Mouse (Mus musculus): Measurements from ENCODE around the gene Pard6b. TPM values are rescaled to one million over a fixed set of nuclear protein-coding genes. Genes with fewer than 3 reads are reported as not detected.

The Pard6b gene
- total and polyA plus RNA-seq, 3 experiments = 3.9 to 7.6 TPM; not detected in 1

DNA sequence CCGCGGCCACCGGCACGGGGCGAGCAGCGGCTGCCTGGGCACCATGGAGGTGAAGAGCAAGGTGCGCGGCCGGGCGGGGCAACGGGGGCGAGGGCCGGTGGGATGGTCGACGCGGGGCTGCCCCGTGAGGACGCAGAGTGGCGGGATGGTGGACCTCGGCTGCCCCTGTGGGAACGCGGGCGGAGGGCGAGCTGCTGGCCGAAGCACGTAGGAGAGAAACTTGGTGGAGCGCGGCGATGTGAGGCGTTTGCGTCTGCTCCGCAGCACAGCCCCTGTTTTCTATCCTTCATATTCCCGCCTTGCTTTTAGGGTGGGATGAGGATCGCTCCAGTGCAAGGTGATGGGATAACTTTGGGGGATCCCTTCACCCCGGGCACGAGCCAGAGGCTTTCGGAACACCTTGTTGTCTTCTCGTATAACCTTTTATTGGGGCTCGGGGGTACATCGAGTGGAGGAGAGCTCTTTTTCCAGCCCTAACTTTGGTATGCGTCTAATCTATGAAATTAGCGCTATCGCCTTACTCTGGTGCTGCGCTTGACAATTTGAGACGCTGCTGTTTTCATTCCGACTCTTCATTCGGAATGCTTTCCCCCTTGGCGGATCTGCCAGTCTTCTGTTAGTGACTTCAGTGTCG is 612 bp downstream of the Pard6b start:
- Histone ChIP-seq H3K4me3 (ENCODE audit: control insufficient read depth in 1 of 2, insufficient read depth in 1 of 2, low read depth in 2 of 2, low read length in 2 of 2) (peak overlapping the region; percentile 56 to 98), H3K27me3 (ENCODE audit: control insufficient read depth in 1 of 2, insufficient read depth in 2 of 2, low read length in 2 of 2) (no peaks in the 10 kb centered on the region), H3K9ac (ENCODE audit: control insufficient read depth, low read depth, low read length, poor library complexity, severe bottlenecking) (peak overlapping the region; percentile 89), H3K79me2 (ENCODE audit: control insufficient read depth, insufficient read depth, low read length, poor library complexity) (peaks cover 1% of the 10 kb centered on the region; the same call in 1 of the 2 replicates), H3K4me1 (ENCODE audit: control insufficient read depth in 1 of 2, insufficient read depth in 2 of 2, low read length in 2 of 2) (peaks cover 4 to 23% of the 10 kb centered on the region in 2 experiments; a peak in 3 of 4 replicates), H3K27ac (ENCODE audit: control insufficient read depth, low read depth, low read length) (peak overlapping the region; percentile 0; the same call in 1 of the 2 replicates), H3K9me3 (replicated peaks; ENCODE audit: insufficient read depth, low read length) (no peaks in the 10 kb centered on the region), H3K36me3 (ENCODE audit: control insufficient read depth in 1 of 2, insufficient read depth in 2 of 2, low read length in 2 of 2) (peaks cover 0 to 14% of the 10 kb centered on the region in 2 experiments; a peak in 2 of 4 replicates)
- TF ChIP-seq TCF12 (IDR thresholded peaks at IDR 0.05; ENCODE audit: low read depth, low read length) = no peak
- TF ChIP-seq ETS1 (IDR thresholded peaks at IDR 0.05; ENCODE audit: low read depth, low read length) = no peak
- no peak for TF ChIP-seq USF2 (IDR thresholded peaks at IDR 0.05; ENCODE audit: borderline replicate concordance in 1 of 2, insufficient read depth in 1 of 2, low read depth in 1 of 2, low read length in 2 of 2)
- TF ChIP-seq RAD21 (IDR thresholded peaks at IDR 0.05; ENCODE audit: low read depth, low read length) = no peak
- DNase-seq (ENCODE audit: low read depth, low spot score) = peak; percentile 65

DNA sequence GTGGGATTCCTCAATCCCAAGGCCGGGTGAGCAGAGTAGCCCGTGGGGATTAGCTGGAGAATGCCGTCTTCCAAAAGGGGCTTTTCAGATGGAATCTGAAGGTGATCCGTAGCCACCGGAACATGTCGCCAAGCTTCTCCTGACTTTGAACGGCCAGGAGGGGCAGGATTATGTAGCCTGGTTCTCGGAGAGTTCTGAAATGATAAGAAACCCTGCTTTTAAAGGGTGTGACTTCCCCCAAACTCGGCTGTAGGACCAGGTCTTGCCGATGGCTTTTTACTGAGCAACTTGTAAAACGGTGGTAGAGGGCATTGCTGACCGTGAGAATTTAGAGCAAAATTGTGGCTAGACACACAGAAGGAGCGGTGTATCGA is 1.1 kb downstream of the Pard6b start:
- H3K27me3 ChIP-seq (ENCODE audit: control insufficient read depth in 1 of 2, insufficient read depth in 2 of 2, low read length in 2 of 2) = no peaks in the 10 kb centered on the region
- H3K79me2 ChIP-seq (ENCODE audit: control insufficient read depth, insufficient read depth, low read length, poor library complexity) = peaks cover 1% of the 10 kb centered on the region; the same call in 1 of the 2 replicates
- TF ChIP-seq SIN3A (IDR thresholded peaks at IDR 0.05; ENCODE audit: low read length) (0 out of 2 replicates have a peak, but pooled peaks have one; percentile 54), CHD2 (IDR thresholded peaks at IDR 0.05; ENCODE audit: low read length) (no peak)
- peaks cover 0 to 14% of the 10 kb centered on the region in 2 experiments; a peak in 2 of 4 replicates for H3K36me3 ChIP-seq (ENCODE audit: control insufficient read depth in 1 of 2, insufficient read depth in 2 of 2, low read length in 2 of 2)
- H3K4me3 ChIP-seq (ENCODE audit: control insufficient read depth in 1 of 2, insufficient read depth in 1 of 2, low read depth in 2 of 2, low read length in 2 of 2) = peak overlapping the region; percentile 56 to 98
- peak overlapping the region; percentile 89 for H3K9ac ChIP-seq (ENCODE audit: control insufficient read depth, low read depth, low read length, poor library complexity, severe bottlenecking)
- no peak overlapping the region for H3K27ac ChIP-seq (ENCODE audit: control insufficient read depth, low read depth, low read length)
- H3K4me1 ChIP-seq (ENCODE audit: control insufficient read depth in 1 of 2, insufficient read depth in 2 of 2, low read length in 2 of 2) = peaks cover 4 to 23% of the 10 kb centered on the region in 2 experiments; a peak in 3 of 4 replicates
- peak; percentile 73 for DNase-seq (ENCODE audit: low read depth, low spot score)
- H3K9me3 ChIP-seq (replicated peaks; ENCODE audit: insufficient read depth, low read length) = no peaks in the 10 kb centered on the region

DNA sequence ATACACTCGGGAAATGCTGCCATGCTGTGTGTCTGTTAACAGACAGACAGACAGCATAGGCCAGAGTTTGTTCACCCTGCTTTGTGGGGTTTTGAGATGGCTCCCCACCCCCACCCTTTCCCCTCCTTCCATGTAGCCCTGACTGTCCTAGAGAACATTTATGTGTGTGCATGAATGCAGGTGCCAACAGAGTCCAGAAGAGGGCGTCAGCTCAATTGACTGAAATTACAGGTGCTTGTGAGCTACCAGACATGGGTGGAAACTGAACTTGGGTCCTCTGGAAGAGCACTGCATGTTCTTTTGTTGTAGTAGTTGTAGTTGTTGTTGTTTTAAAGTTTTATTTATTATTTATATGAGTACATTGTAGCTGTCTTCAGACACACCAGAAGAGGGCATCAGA is 2.8 kb downstream of the Pard6b start:
- H3K27me3 ChIP-seq (ENCODE audit: control insufficient read depth in 1 of 2, insufficient read depth in 2 of 2, low read length in 2 of 2) = no peaks in the 10 kb centered on the region
- H3K9me3 ChIP-seq (replicated peaks; ENCODE audit: insufficient read depth, low read length) = no peaks in the 10 kb centered on the region
- peaks cover 1% of the 10 kb centered on the region; the same call in 1 of the 2 replicates for H3K79me2 ChIP-seq (ENCODE audit: control insufficient read depth, insufficient read depth, low read length, poor library complexity)
- peaks cover 4 to 20% of the 10 kb centered on the region in 2 experiments; a peak in 3 of 4 replicates for H3K4me1 ChIP-seq (ENCODE audit: control insufficient read depth in 1 of 2, insufficient read depth in 2 of 2, low read length in 2 of 2)
- no peak overlapping the region for H3K27ac ChIP-seq (ENCODE audit: control insufficient read depth, low read depth, low read length)
- DNase-seq (ENCODE audit: low read depth, low spot score) = peak; percentile 42
- H3K36me3 ChIP-seq (ENCODE audit: control insufficient read depth in 1 of 2, insufficient read depth in 2 of 2, low read length in 2 of 2) = peaks cover 0 to 14% of the 10 kb centered on the region in 2 experiments; a peak in 3 of 4 replicates
- H3K4me3 ChIP-seq (ENCODE audit: control insufficient read depth in 1 of 2, insufficient read depth in 1 of 2, low read depth in 2 of 2, low read length in 2 of 2) = no peak overlapping the region
- TF ChIP-seq CTCF (IDR thresholded peaks at IDR 0.05 in 2 of 3, conservative IDR thresholded peaks at IDR 0.05 in 1 of 3; ENCODE audit: control insufficient read depth in 1 of 3, insufficient read depth in 1 of 3, low read depth in 2 of 3, low read length in 3 of 3, poor library complexity in 1 of 3, severe bottlenecking in 1 of 3) = peak; percentile 24 to 52 (median 30); a peak in 4 of 6 replicates
- TF ChIP-seq E2F4 (IDR thresholded peaks at IDR 0.05; ENCODE audit: borderline replicate concordance, low read depth, low read length) = no peak
- no peak for TF ChIP-seq NRF1 (IDR thresholded peaks at IDR 0.05; ENCODE audit: insufficient read depth, low read depth, low read length, poor library complexity, severe bottlenecking)
- no peak for TF ChIP-seq TAL1 (IDR thresholded peaks at IDR 0.05; ENCODE audit: low read length)
- H3K9ac ChIP-seq (ENCODE audit: control insufficient read depth, low read depth, low read length, poor library complexity, severe bottlenecking) = no peak overlapping the region

Data from MEL (cell line).